Mouse (Mus musculus) hindbrain, embryonic 12.5 days (tissue): ENCODE data around the gene Asap2. TPM values are rescaled to one million over a fixed set of nuclear protein-coding genes. Genes with fewer than 3 reads are reported as not detected.

Experiments used
- ATAC-seq: fragments of 200-750 bp; cut with Nextera tagmentation; 2 replicates; pipeline ENCODE4 v1.8.0; 2017; ENCODE audit warnings: moderate TSS enrichment; ENCODE audit not compliant: low FRiP score
- H3K27ac ChIP-seq: fragments of 300-500 bp; sonication (generic); 2 replicates; pipeline ENCODE4 v1.5.1; 2016; ENCODE audit warnings: mild to moderate bottlenecking
- H3K27me3 ChIP-seq: fragments of 300-500 bp; sonication (generic); 2 replicates; pipeline ENCODE4 v1.6.1; 2016; ENCODE audit warnings: mild to moderate bottlenecking
- H3K36me3 ChIP-seq: fragments of 300-500 bp; sonication (generic); 2 replicates; pipeline ENCODE4 v1.6.1; 2016; ENCODE audit warnings: mild to moderate bottlenecking
- H3K4me1 ChIP-seq: fragments of 300-500 bp; sonication (generic); 2 replicates; pipeline ENCODE4 v1.6.1; 2016
- H3K4me2 ChIP-seq: fragments of 300-500 bp; sonication (generic); replicated peaks from 2 replicates; pipeline ENCODE4 v1.6.1; 2016; ENCODE audit warnings: mild to moderate bottlenecking
- H3K4me3 ChIP-seq: fragments of 300-500 bp; sonication (generic); 2 replicates; pipeline ENCODE4 v1.5.1; 2016; ENCODE audit warnings: mild to moderate bottlenecking
- H3K9ac ChIP-seq: fragments of 300-500 bp; sonication (generic); 2 replicates; pipeline ENCODE4 v1.6.1; 2016; ENCODE audit warnings: mild to moderate bottlenecking, moderate library complexity
- H3K9me3 ChIP-seq: fragments of 300-500 bp; sonication (generic); replicated peaks from 2 replicates; pipeline ENCODE4 v1.6.1; 2016; ENCODE audit warnings: mild to moderate bottlenecking
- WGBS: fragments of 180-500 bp; shearing (Covaris S2); methylation state at CpG from one replicate; pipeline ENCODE4 v1.1.7; 2016; 5-methylcytosine and 5-hydroxymethylcytosine counted together
- polyA plus RNA-seq: library from polyadenylated mRNA; unstranded; fragments of >200 nt; fragmentation: Nextera tagmentation; extraction: Ambion mirVana; gene quantifications from 2 replicates; pipeline ENCODE4 v1.2.1, GENCODE M21; 2016

The Asap2 gene
- polyA plus RNA-seq, 1 experiment from 2014 or later, result 18.3 TPM

DNA sequence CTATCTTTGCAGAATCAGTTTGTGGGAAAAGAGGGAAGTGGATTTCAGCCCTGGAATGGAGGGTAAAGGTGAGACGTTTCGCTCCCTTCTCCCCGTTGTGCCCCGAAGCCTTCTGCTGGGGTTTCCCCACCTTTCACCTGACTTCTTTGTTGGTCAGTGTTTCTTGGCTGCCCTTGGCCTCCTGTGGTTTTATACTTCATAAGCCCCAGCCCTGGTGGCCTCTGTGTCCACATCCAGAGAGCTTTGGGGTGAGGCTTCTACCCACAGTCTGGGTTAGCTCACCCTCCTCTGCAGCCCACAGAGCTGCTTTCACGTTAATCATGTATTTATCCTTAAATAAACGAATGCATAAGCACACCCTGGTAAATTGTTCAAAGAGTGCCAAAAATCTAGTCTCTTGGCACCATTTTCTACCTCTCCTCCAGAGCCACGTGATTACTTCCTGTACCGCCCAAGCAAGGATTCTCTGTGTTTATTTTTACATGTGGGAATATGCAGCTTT lies 170.1 kb downstream of the Asap2 start:
- H3K9me3 ChIP-seq, result 0 out of 2 replicates have a peak, but pooled peaks cover 9% of the 10 kb centered on the region
- no peaks in the 10 kb centered on the region for H3K36me3 ChIP-seq
- H3K4me2 ChIP-seq, result no peak overlapping the region
- peaks cover 19% of the 10 kb centered on the region for H3K4me1 ChIP-seq
- no peak overlapping the region for H3K9ac ChIP-seq
- 86% methylated on average over 8 of the region's 8 CpGs for WGBS
- H3K27me3 ChIP-seq, result no peaks in the 10 kb centered on the region
- no peak overlapping the region for H3K4me3 ChIP-seq
- H3K27ac ChIP-seq, result no peak overlapping the region
- no peak for ATAC-seq

DNA sequence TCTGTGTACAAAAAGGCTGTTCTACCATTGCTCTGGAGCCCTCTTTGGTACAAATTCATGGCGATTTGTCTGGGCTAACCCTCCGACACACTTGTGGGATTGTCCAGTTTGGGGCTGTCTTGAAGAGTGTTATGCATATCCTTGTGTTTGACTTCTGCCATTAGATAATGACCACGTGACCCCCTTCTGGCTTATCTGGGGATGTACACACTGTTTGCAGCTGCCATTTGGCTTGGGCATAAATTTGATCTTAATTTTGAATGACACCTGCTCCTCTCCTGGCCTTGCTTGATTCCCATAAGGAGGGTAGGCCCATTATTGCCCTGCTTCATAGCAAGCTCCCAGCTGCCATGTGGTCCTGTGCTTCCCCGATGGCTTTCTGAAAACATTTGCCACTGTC lies 171.6 kb downstream of the Asap2 start:
- Histone ChIP-seq H3K27ac (no peak overlapping the region), H3K36me3 (no peaks in the 10 kb centered on the region), H3K4me1 (peaks cover 19% of the 10 kb centered on the region), H3K27me3 (no peaks in the 10 kb centered on the region), H3K4me3 (no peak overlapping the region), H3K4me2 (no peak overlapping the region), H3K9me3 (0 out of 2 replicates have a peak, but pooled peaks cover 9% of the 10 kb centered on the region), H3K9ac (no peak overlapping the region)
- 96% methylated on average over 4 of the region's 4 CpGs for WGBS
- ATAC-seq, result no peak

DNA sequence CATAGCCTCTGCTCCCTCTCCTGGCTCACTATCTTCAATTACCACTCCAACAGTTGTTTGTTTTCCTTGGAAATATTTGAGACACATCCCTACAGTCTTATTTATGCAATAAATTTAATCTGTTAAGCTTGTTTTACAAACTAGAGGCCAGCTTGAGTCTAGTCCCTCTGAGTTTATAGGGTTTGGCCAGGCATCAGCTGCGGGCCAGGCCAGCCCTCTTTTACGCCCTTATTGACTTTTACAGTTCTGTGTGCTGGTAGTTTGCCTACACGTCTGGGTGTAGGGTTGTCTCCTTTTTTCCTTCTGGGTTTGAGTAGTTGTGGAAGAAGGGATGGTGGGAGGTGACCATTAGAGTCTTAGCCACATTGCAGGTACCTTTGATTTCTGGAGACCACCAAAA lies 173.4 kb downstream of the Asap2 start:
- ATAC-seq, result no peak
- Histone ChIP-seq H3K27me3 (no peaks in the 10 kb centered on the region), H3K9me3 (0 out of 2 replicates have a peak, but pooled peaks cover 9% of the 10 kb centered on the region), H3K36me3 (peaks cover 7% of the 10 kb centered on the region; the same call in 1 of the 2 replicates), H3K4me3 (no peak overlapping the region), H3K4me2 (no peak overlapping the region), H3K4me1 (peaks cover 20% of the 10 kb centered on the region), H3K27ac (no peak overlapping the region), H3K9ac (no peak overlapping the region)
- 95% methylated on average over 3 of the region's 3 CpGs for WGBS

- 0 out of 2 replicates have a peak, but pooled peaks cover 9% of the 10 kb centered on the region for H3K9me3 ChIP-seq
- H3K4me2 ChIP-seq, result no peak overlapping the region
- 77% methylated on average over 8 of the region's 8 CpGs for WGBS
- no peaks in the 10 kb centered on the region for H3K27me3 ChIP-seq
- peaks cover 11% of the 10 kb centered on the region; the same call in 1 of the 2 replicates for H3K36me3 ChIP-seq
- no peak for ATAC-seq
- no peak overlapping the region for H3K9ac ChIP-seq
- no peak overlapping the region for H3K4me3 ChIP-seq
- H3K4me1 ChIP-seq, result peaks cover 15% of the 10 kb centered on the region
- no peak overlapping the region for H3K27ac ChIP-seq
These were observed 174.0 kb downstream of the Asap2 start for GRCm38 (mm10) chr12:21164251-21164650.

GRCm38 (mm10) chr12:21165157-21165556 lies 174.9 kb downstream of the Asap2 start:
- Histone ChIP-seq H3K27ac (no peak overlapping the region), H3K9ac (no peak overlapping the region), H3K9me3 (0 out of 2 replicates have a peak, but pooled peaks cover 9% of the 10 kb centered on the region), H3K4me1 (peaks cover 6% of the 10 kb centered on the region; the same call in 1 of the 2 replicates), H3K36me3 (peaks cover 20% of the 10 kb centered on the region), H3K4me3 (no peak overlapping the region), H3K27me3 (no peaks in the 10 kb centered on the region), H3K4me2 (no peak overlapping the region)
- WGBS, result 93% methylated on average over 3 of the region's 3 CpGs
- ATAC-seq, result no peak

- WGBS, result 79% methylated on average over 7 of the region's 7 CpGs
- H3K9ac ChIP-seq, result no peak overlapping the region
- H3K36me3 ChIP-seq, result peaks cover 20% of the 10 kb centered on the region
- ATAC-seq, result no peak
- peaks cover 6% of the 10 kb centered on the region; the same call in 1 of the 2 replicates for H3K4me1 ChIP-seq
- no peak overlapping the region for H3K4me3 ChIP-seq
- no peak overlapping the region for H3K27ac ChIP-seq
- 0 out of 2 replicates have a peak, but pooled peaks cover 9% of the 10 kb centered on the region for H3K9me3 ChIP-seq
- no peak overlapping the region for H3K4me2 ChIP-seq
- H3K27me3 ChIP-seq, result no peaks in the 10 kb centered on the region
These were observed 175.7 kb downstream of the Asap2 start for GRCm38 (mm10) chr12:21165891-21166342.

DNA sequence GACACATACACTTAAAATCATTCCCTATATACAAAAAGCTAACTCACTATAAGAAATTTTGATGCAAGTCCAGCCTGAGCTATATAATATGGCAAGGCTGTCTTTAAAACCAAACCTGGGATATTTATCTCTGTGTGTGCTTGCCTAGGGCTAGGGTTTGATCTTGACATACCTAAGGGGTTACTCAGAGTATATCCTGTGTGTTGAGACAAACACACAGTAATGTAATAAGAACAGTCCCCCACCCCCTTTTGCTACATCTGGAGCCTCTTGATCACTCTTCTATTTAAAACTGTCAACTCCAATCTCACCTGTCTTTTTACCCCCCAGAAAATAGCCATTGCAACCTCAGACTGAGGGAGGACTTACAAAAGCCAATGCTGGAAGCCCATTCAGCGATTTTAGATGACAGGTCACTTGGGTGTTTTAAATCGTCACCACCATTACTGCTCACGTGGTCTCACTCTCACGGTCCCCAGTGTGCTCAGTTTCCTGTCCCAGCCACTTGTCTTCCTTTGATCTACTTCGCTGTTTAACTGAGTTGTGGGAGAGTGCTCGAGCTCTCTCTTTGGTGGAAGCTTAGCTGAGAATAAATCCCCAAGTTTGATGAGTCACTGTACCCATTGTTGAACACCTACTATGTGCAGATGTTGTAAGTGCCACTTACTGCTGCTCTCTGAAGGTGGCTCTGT lies 176.8 kb downstream of the Asap2 start:
- ATAC-seq, result no peak
- Histone ChIP-seq H3K4me2 (no peak overlapping the region), H3K4me1 (peaks cover 6% of the 10 kb centered on the region; the same call in 1 of the 2 replicates), H3K27me3 (no peaks in the 10 kb centered on the region), H3K36me3 (peaks cover 20% of the 10 kb centered on the region), H3K4me3 (no peak overlapping the region), H3K27ac (no peak overlapping the region), H3K9ac (no peak overlapping the region), H3K9me3 (0 out of 2 replicates have a peak, but pooled peaks cover 9% of the 10 kb centered on the region)
- 62% methylated on average over 6 of the region's 6 CpGs for WGBS

DNA sequence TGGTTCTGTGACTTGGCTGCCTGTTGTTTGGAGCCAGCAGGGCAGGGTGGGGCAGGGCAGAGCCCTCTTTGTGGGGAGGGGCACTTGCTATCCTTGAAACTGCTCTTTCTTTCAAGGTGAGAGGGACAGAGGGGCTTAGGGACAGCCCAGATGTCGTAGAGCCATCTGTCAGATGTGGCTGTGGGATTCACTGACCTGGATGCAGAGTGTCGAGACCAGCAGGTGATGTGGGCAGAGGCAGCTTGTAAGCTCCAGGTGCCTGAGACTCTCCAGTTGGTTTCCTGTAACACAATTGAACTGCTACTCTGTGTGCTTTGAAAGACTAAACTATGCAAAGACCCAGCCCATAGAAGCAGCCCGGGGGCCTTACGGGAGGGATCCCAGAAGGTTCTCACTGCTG lies 177.5 kb downstream of the Asap2 start:
- Histone ChIP-seq H3K27ac (no peak overlapping the region), H3K27me3 (no peaks in the 10 kb centered on the region), H3K4me1 (peaks cover 6% of the 10 kb centered on the region; the same call in 1 of the 2 replicates), H3K4me3 (no peak overlapping the region), H3K9ac (no peak overlapping the region), H3K9me3 (0 out of 2 replicates have a peak, but pooled peaks cover 5% of the 10 kb centered on the region), H3K36me3 (peaks cover 20% of the 10 kb centered on the region), H3K4me2 (no peak overlapping the region)
- ATAC-seq, result no peak
- WGBS, result 78% methylated on average over 4 of the region's 4 CpGs

DNA sequence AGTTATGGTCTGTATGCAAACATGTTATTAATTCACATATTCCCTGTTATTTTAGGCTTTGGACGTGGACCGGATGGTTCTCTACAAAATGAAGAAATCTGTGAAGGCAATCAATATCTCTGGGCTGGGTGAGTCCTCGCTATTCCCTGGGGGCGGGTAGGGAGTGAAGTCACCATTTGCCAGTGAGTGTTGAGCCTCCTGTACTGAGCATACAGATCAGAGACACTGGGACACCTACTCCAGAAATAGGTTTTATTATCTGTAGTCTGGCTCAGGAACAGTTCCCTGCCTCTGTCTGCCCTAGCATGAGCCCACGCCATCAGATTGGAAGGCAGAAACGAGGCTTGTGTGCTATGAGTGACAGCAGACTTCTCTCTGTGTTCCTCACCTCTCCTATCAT lies 177.9 kb downstream of the Asap2 start:
- Histone ChIP-seq H3K27me3 (no peaks in the 10 kb centered on the region), H3K4me3 (no peak overlapping the region), H3K9ac (no peak overlapping the region), H3K9me3 (0 out of 2 replicates have a peak, but pooled peaks cover under 1% of the 10 kb centered on the region), H3K4me1 (peaks cover 6% of the 10 kb centered on the region; the same call in 1 of the 2 replicates), H3K27ac (no peak overlapping the region), H3K36me3 (peaks cover 20% of the 10 kb centered on the region), H3K4me2 (no peak overlapping the region)
- no peak for ATAC-seq
- 88% methylated on average over 6 of the region's 6 CpGs for WGBS

GRCm38 (mm10) chr12:21171776-21172490 lies 181.7 kb downstream of the Asap2 start:
- no peaks in the 10 kb centered on the region for H3K9me3 ChIP-seq
- H3K9ac ChIP-seq, result no peak overlapping the region
- H3K4me3 ChIP-seq, result no peak overlapping the region
- 89% methylated on average over 11 of the region's 11 CpGs for WGBS
- no peak for ATAC-seq
- no peak overlapping the region for H3K4me2 ChIP-seq
- no peak overlapping the region for H3K27ac ChIP-seq
- peaks cover 4% of the 10 kb centered on the region; the same call in 1 of the 2 replicates for H3K4me1 ChIP-seq
- no peaks in the 10 kb centered on the region for H3K27me3 ChIP-seq
- peaks cover 20% of the 10 kb centered on the region for H3K36me3 ChIP-seq

DNA sequence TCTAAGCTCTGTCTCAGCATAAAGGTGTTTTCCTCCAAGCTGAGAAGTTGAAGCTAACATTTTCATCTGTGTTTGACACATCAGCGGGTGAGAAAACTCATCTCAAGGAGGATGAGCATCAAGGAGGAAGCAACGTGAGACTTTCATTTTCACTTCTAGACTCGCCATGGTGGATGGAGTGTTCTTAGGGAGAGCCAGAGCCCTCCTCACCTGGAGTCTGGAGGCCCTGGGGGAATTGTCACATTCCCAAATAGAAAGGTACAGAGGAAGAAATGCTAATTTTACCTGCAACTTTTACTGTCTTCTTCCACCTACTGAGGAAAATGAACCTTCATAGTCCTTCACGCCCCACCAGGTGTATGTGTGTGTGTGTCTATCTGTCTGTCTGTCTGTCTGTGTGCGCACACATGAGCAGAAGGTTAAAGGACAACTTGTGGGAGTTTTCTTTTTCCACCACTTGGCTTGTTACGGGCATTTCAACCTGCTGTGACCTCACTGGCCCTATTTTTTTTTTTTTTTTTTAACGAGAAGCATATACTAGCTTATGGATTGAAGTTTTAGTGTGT lies 183.7 kb downstream of the Asap2 start:
- no peaks in the 10 kb centered on the region for H3K9me3 ChIP-seq
- H3K27ac ChIP-seq, result no peak overlapping the region
- H3K27me3 ChIP-seq, result no peaks in the 10 kb centered on the region
- WGBS, result 87% methylated on average over 7 of the region's 7 CpGs
- no peak overlapping the region for H3K9ac ChIP-seq
- no peak overlapping the region for H3K4me2 ChIP-seq
- no peak overlapping the region for H3K4me3 ChIP-seq
- ATAC-seq, result no peak
- peaks cover 4% of the 10 kb centered on the region; the same call in 1 of the 2 replicates for H3K4me1 ChIP-seq
- H3K36me3 ChIP-seq, result peaks cover 11% of the 10 kb centered on the region

- Histone ChIP-seq H3K4me1 (peaks cover 4% of the 10 kb centered on the region; the same call in 1 of the 2 replicates), H3K4me3 (no peak overlapping the region), H3K27ac (no peak overlapping the region; the same call in 1 of the 2 replicates), H3K27me3 (no peaks in the 10 kb centered on the region), H3K4me2 (no peak overlapping the region), H3K9me3 (no peaks in the 10 kb centered on the region), H3K9ac (no peak overlapping the region), H3K36me3 (no peaks in the 10 kb centered on the region; the same call in 1 of the 2 replicates)
- 93% methylated on average over 5 of the region's 5 CpGs for WGBS
- no peak for ATAC-seq
These were observed 186.1 kb downstream of the Asap2 start for GRCm38 (mm10) chr12:21176399-21176798.
